8 mouse cellular contexts compared by ENCODE assay signal in genomic region chrX:101332375-101333211, GRCm38 (mm10). TPM values are rescaled to one million over a fixed set of nuclear protein-coding genes. Genes with fewer than 3 reads are reported as not detected.
A peak's percentile ranks its signal among the peaks of the same experiment; 100 is the strongest.
DNase-seq lines count a peak whose midpoint lies in the region; ATAC-seq and TF ChIP-seq lines count a peak whose summit lies in the region.

No protein-coding gene starts in this region.

- H3K27ac ChIP-seq in forebrain, embryonic 12.5 days = peak overlapping the region; percentile 92
- H3K27ac ChIP-seq in heart, postnatal 0 days (ENCODE audit: low read depth) = peak overlapping the region; percentile 87
- peak overlapping the region; percentile 88 for H3K27ac ChIP-seq in liver, embryonic 16.5 days (ENCODE audit: low read length)
- H3K27ac ChIP-seq in neural tube, embryonic 13.5 days (replicated peaks) = peak overlapping the region; percentile 93
- H3K27ac ChIP-seq in testis, adult 2 months (ENCODE audit: control insufficient read depth, insufficient read depth, low read depth, low read length) = peak overlapping the region; percentile 84

- H3K4me3 ChIP-seq in E14TG2a.4 (replicated peaks; ENCODE audit: low read length) = peak overlapping the region; percentile 71
- H3K4me3 ChIP-seq in forebrain, embryonic 12.5 days (replicated peaks) = peak overlapping the region; percentile 37
- peak overlapping the region; percentile 38 for H3K4me3 ChIP-seq in heart, postnatal 0 days (ENCODE audit: low read depth, low read length)
- peak overlapping the region; percentile 64 for H3K4me3 ChIP-seq in liver, embryonic 16.5 days (ENCODE audit: low read depth, low read length)
- peak overlapping the region; percentile 36 for H3K4me3 ChIP-seq in neural tube, embryonic 13.5 days
- peak overlapping the region; percentile 79 for H3K4me3 ChIP-seq in testis, adult 2 months (ENCODE audit: control insufficient read depth, low read depth, low read length)

- H3K9me3 ChIP-seq in E14TG2a.4 (ENCODE audit: low read length) = no peaks in the 10 kb centered on the region
- no peaks in the 10 kb centered on the region for H3K9me3 ChIP-seq in forebrain, embryonic 12.5 days
- H3K9me3 ChIP-seq in heart, postnatal 0 days (replicated peaks; ENCODE audit: control insufficient read depth, low read length) = no peaks in the 10 kb centered on the region
- H3K9me3 ChIP-seq in liver, embryonic 16.5 days (replicated peaks; ENCODE audit: control insufficient read depth, low read length) = no peaks in the 10 kb centered on the region
- no peaks in the 10 kb centered on the region for H3K9me3 ChIP-seq in neural tube, embryonic 13.5 days

- no peak for TF ChIP-seq EP300 in heart, postnatal 0 days (IDR thresholded peaks at IDR 0.05; ENCODE audit: low read depth)

- H3K4me1 ChIP-seq in E14TG2a.4 (replicated peaks; ENCODE audit: low read depth, low read length) = peaks cover 49% of the 10 kb centered on the region
- H3K4me1 ChIP-seq in forebrain, embryonic 12.5 days = 0 out of 2 replicates have a peak, but pooled peaks cover 5% of the 10 kb centered on the region
- no peaks in the 10 kb centered on the region for H3K4me1 ChIP-seq in heart, postnatal 0 days (ENCODE audit: control insufficient read depth, insufficient read depth)
- H3K4me1 ChIP-seq in liver, embryonic 16.5 days (ENCODE audit: control insufficient read depth, low read depth, low read length) = peaks cover 6% of the 10 kb centered on the region
- H3K4me1 ChIP-seq in neural tube, embryonic 13.5 days (replicated peaks) = peaks cover 10% of the 10 kb centered on the region; the same call in 1 of the 2 replicates
- no peaks in the 10 kb centered on the region for H3K4me1 ChIP-seq in testis, adult 2 months (ENCODE audit: control insufficient read depth, insufficient read depth, low read length)

- TF ChIP-seq CTCF in E14TG2a.4 (conservative IDR thresholded peaks at IDR 0.05; ENCODE audit: low read length) = no peak
- TF ChIP-seq CTCF in heart, postnatal 0 days (IDR thresholded peaks at IDR 0.05; ENCODE audit: low read depth) = no peak
- TF ChIP-seq CTCF in testis, adult 2 months (IDR thresholded peaks at IDR 0.05; ENCODE audit: control insufficient read depth, insufficient read depth, insufficient replicate concordance, low read depth, low read length) = no peak

- no peaks in the 10 kb centered on the region for H3K36me3 ChIP-seq in E14TG2a.4 (ENCODE audit: insufficient read depth, low read length)
- no peaks in the 10 kb centered on the region for H3K36me3 ChIP-seq in forebrain, embryonic 12.5 days (replicated peaks)
- H3K36me3 ChIP-seq in heart, postnatal 0 days (replicated peaks; ENCODE audit: control insufficient read depth, insufficient read depth, low read length) = no peaks in the 10 kb centered on the region
- H3K36me3 ChIP-seq in liver, embryonic 16.5 days (ENCODE audit: control insufficient read depth, insufficient read depth) = no peaks in the 10 kb centered on the region
- no peaks in the 10 kb centered on the region for H3K36me3 ChIP-seq in neural tube, embryonic 13.5 days
- no peaks in the 10 kb centered on the region for H3K36me3 ChIP-seq in testis, adult 2 months (ENCODE audit: control insufficient read depth, insufficient read depth, low read length)

- WGBS in forebrain, embryonic 12.5 days = 23% methylated on average over 35 of the region's 49 CpGs
- WGBS in heart, postnatal 0 days = 17% methylated on average over 36 of the region's 49 CpGs
- 15% methylated on average over 45 of the region's 49 CpGs for WGBS in liver, embryonic 16.5 days (ENCODE audit: insufficient replicate concordance)
- WGBS in neural tube, embryonic 13.5 days = 25% methylated on average over 33 of the region's 49 CpGs

- H3K4me2 ChIP-seq in forebrain, embryonic 12.5 days = peak overlapping the region; percentile 50
- H3K4me2 ChIP-seq in heart, postnatal 0 days (ENCODE audit: low read depth, low read length) = peak overlapping the region; percentile 60
- H3K4me2 ChIP-seq in liver, embryonic 16.5 days (ENCODE audit: low read depth, low read length) = peak overlapping the region; percentile 83
- H3K4me2 ChIP-seq in neural tube, embryonic 13.5 days = peak overlapping the region; percentile 54

- DNase-seq in c-Kit-positive CD71-positive TER-119-positive erythroid progenitor cells, embryonic 14.5 days (ENCODE audit: low spot score) = peak; percentile 90
- peak; percentile 97 for DNase-seq in heart, postnatal 0 days (ENCODE audit: low spot score)
- DNase-seq in kidney, postnatal 4 days = peak; percentile 83 to 90

- H3K9ac ChIP-seq in forebrain, embryonic 12.5 days = peak overlapping the region; percentile 51
- peak overlapping the region; percentile 34 for H3K9ac ChIP-seq in heart, postnatal 0 days (replicated peaks; ENCODE audit: low read depth, low read length)
- H3K9ac ChIP-seq in liver, embryonic 16.5 days (ENCODE audit: low read depth, low read length) = peak overlapping the region; percentile 72
- H3K9ac ChIP-seq in neural tube, embryonic 13.5 days = peak overlapping the region; percentile 64

- peak; percentile 57 for TF ChIP-seq POLR2A in testis, adult 2 months (IDR thresholded peaks at IDR 0.05; ENCODE audit: control insufficient read depth, low read depth, low read length)

- H3K27me3 ChIP-seq in E14TG2a.4 (ENCODE audit: insufficient read depth, low read length) = no peaks in the 10 kb centered on the region
- no peaks in the 10 kb centered on the region for H3K27me3 ChIP-seq in forebrain, embryonic 12.5 days
- H3K27me3 ChIP-seq in heart, postnatal 0 days (ENCODE audit: control insufficient read depth, insufficient read depth, low read length) = no peaks in the 10 kb centered on the region
- H3K27me3 ChIP-seq in liver, embryonic 16.5 days (ENCODE audit: control insufficient read depth, insufficient read depth, low read depth, low read length) = no peaks in the 10 kb centered on the region
- no peaks in the 10 kb centered on the region for H3K27me3 ChIP-seq in neural tube, embryonic 13.5 days
- no peaks in the 10 kb centered on the region for H3K27me3 ChIP-seq in testis, adult 2 months (ENCODE audit: control insufficient read depth, insufficient read depth, low read length)

- peak; percentile 96 for ATAC-seq in forebrain, embryonic 12.5 days (ENCODE audit: low FRiP score)
- peak; percentile 98 for ATAC-seq in heart, postnatal 0 days (ENCODE audit: insufficient read depth, low read depth)
- peak; percentile 97 for ATAC-seq in liver, embryonic 16.5 days (ENCODE audit: low read depth)
- ATAC-seq in neural tube, embryonic 13.5 days (ENCODE audit: low read depth) = peak; percentile 98

RNA-seq across cellular contexts. Expression of gene Nlgn3, which starts 33.6 kb away (rescaled TPM):
- polyA plus RNA-seq in forebrain, embryonic 12.5 days (2016; fragmentation: Nextera tagmentation; extraction: Ambion mirVana) = 32.2 and 36.3 TPM in 2 replicates
- 0.34 and 0.54 TPM in 2 replicates for total RNA-seq in heart, postnatal 0 days (2014; rRNA removed; ENCODE audit: low replicate concordance)
- polyA plus RNA-seq in heart, postnatal 0 days (2015; fragmentation: Nextera tagmentation; extraction: Ambion mirVana) = 0.65 and 0.67 TPM in 2 replicates
- polyA plus RNA-seq in liver, embryonic 16.5 days (2015; fragmentation: Nextera tagmentation; extraction: Ambion mirVana) = 0.06 and 0.11 TPM in 2 replicates
- polyA plus RNA-seq in neural tube, embryonic 13.5 days (2015; fragmentation: Nextera tagmentation; extraction: Ambion mirVana) = 59.3 and 63.7 TPM in 2 replicates
- polyA plus RNA-seq in testis, adult 2 months (2012; rRNA removed) = 0.22 and 0.31 TPM in 2 replicates

RNA-seq across cellular contexts. Expression of gene Gjb1, which starts 43.6 kb away (rescaled TPM):
- not detected in 2 replicates for polyA plus RNA-seq in forebrain, embryonic 12.5 days (2016; fragmentation: Nextera tagmentation; extraction: Ambion mirVana)
- not detected in 2 replicates for total RNA-seq in heart, postnatal 0 days (2014; rRNA removed; ENCODE audit: low replicate concordance)
- polyA plus RNA-seq in heart, postnatal 0 days (2015; fragmentation: Nextera tagmentation; extraction: Ambion mirVana) = not detected in 2 replicates
- 147 and 174 TPM in 2 replicates for polyA plus RNA-seq in liver, embryonic 16.5 days (2015; fragmentation: Nextera tagmentation; extraction: Ambion mirVana)
- 0.92 and 0.98 TPM in 2 replicates for polyA plus RNA-seq in neural tube, embryonic 13.5 days (2015; fragmentation: Nextera tagmentation; extraction: Ambion mirVana)
- 0.69 TPM in 1 of 2 replicates, not detected in the other for polyA plus RNA-seq in testis, adult 2 months (2012; rRNA removed)

RNA-seq across cellular contexts. Expression of gene Med12, which starts 58.8 kb away (rescaled TPM):
- polyA plus RNA-seq in forebrain, embryonic 12.5 days (2016; fragmentation: Nextera tagmentation; extraction: Ambion mirVana) = 42.0 and 43.1 TPM in 2 replicates
- total RNA-seq in heart, postnatal 0 days (2014; rRNA removed; ENCODE audit: low replicate concordance) = 47.2 and 52.3 TPM in 2 replicates
- 12.8 and 14.1 TPM in 2 replicates for polyA plus RNA-seq in heart, postnatal 0 days (2015; fragmentation: Nextera tagmentation; extraction: Ambion mirVana)
- polyA plus RNA-seq in liver, embryonic 16.5 days (2015; fragmentation: Nextera tagmentation; extraction: Ambion mirVana) = 21.6 and 25.5 TPM in 2 replicates
- 25.9 and 26.6 TPM in 2 replicates for polyA plus RNA-seq in neural tube, embryonic 13.5 days (2015; fragmentation: Nextera tagmentation; extraction: Ambion mirVana)
- 40.2 and 47.1 TPM in 2 replicates for polyA plus RNA-seq in testis, adult 2 months (2012; rRNA removed)

Comparison
In these comparisons a context has a peak if more than half of its experiments do, and no peak if none do; other contexts are left out.
1. Peak in every context shown above with its lines: DNase-seq, ATAC-seq, H3K4me3 ChIP-seq and H3K27ac ChIP-seq.
2. RNA of gene Nlgn3, which starts 33.6 kb away (polyA plus RNA-seq): 59.3 to 63.7 TPM in neural tube, embryonic 13.5 days and 32.2 to 36.3 TPM in forebrain, embryonic 12.5 days; 0.65 to 0.67 TPM in heart, postnatal 0 days, 0.22 to 0.31 TPM in testis, adult 2 months and 0.06 to 0.11 TPM in liver, embryonic 16.5 days; every median in the first group is over 10 times any median in the second.
3. RNA of gene Gjb1, which starts 43.6 kb away (polyA plus RNA-seq): 147 to 174 TPM in liver, embryonic 16.5 days; 0.92 to 0.98 TPM in neural tube, embryonic 13.5 days, not detected in forebrain, embryonic 12.5 days, 0.69 TPM in testis, adult 2 months and not detected in heart, postnatal 0 days; every median in the first group is over 10 times any median in the second.